Mouse (Mus musculus): ENCODE results near the gene Snai1. TPM values are rescaled to one million over a fixed set of nuclear protein-coding genes. Genes with fewer than 3 reads are reported as not detected.

Snai1 gene
- 1 to 10 TPM; 1.5 to 2.0 TPM for total RNA-seq (2021)

GRCm38 (mm10) chr2:167537476-167538297, at the start of gene Snai1:
Gene Snai1, plus strand, starts transcription at chr2:167538195.
- intact Hi-C loops (cut with DNase I) = loop anchor here (1.0 to 2.0 kb wide), 2 partner anchors 68 to 357 kb away; no protein-coding TSS in a partner anchor

GRCm38 (mm10) chr2:167490813-167491525, 47.0 kb upstream of the Snai1 start:
- intact Hi-C loops (cut with DNase I) = loop anchor here (5.0 kb wide), 1 partner anchor 429 kb away; the partner anchor contains the start of gene Znfx1
- no peak for DNase-seq

More at GRCm38 (mm10) chr2:167537476-167538297, at the start of gene Snai1:
- DNase-seq = peak; percentile 93

GRCm38 (mm10) chr2:167491757-167492708, 46.0 kb upstream of the Snai1 start, which contains the start of gene Rnf114:
Gene Rnf114, plus strand, starts transcription at chr2:167492645.
- intact Hi-C loops (cut with DNase I) = loop anchor here (5.0 kb wide), 1 partner anchor 430 kb away; the partner anchor contains the start of gene Znfx1
- DNase-seq = no peak

- intact Hi-C loops (cut with DNase I) = loop anchor here (5.0 kb wide), 1 partner anchor 431 kb away; the partner anchor contains the start of gene Znfx1
- peak; percentile 97 to 98 for DNase-seq
These were observed 45.0 kb upstream of the Snai1 start, which contains the start of gene Spata2 for GRCm38 (mm10) chr2:167492713-167493636. Gene Spata2, minus strand, starts transcription at chr2:167492887.

- intact Hi-C loops (cut with DNase I) = no loop called here
- no peak for DNase-seq
These were observed 41.6 kb upstream of the Snai1 start for GRCm38 (mm10) chr2:167496437-167496836.

GRCm38 (mm10) chr2:167497272-167497671, 40.7 kb upstream of the Snai1 start:
- intact Hi-C loops (cut with DNase I) = no loop called here
- peak; percentile 45 to 59 for DNase-seq

GRCm38 (mm10) chr2:167502554-167503252, 35.3 kb upstream of the Snai1 start:
- intact Hi-C loops (cut with DNase I) = no loop called here
- DNase-seq = no peak

- intact Hi-C loops (cut with DNase I) = no loop called here
- DNase-seq = peak; percentile 88
These were observed 34.6 kb upstream of the Snai1 start for GRCm38 (mm10) chr2:167503253-167503895.

GRCm38 (mm10) chr2:167503896-167504349, 34.1 kb upstream of the Snai1 start:
- intact Hi-C loops (cut with DNase I) = no loop called here

GRCm38 (mm10) chr2:167505127-167505526, 32.9 kb upstream of the Snai1 start:
- intact Hi-C loops (cut with DNase I) = no loop called here
- DNase-seq = no peak

More at GRCm38 (mm10) chr2:167503896-167504349, 34.1 kb upstream of the Snai1 start:
- DNase-seq = peak; percentile 59 to 66

GRCm38 (mm10) chr2:167506546-167507260, 31.3 kb upstream of the Snai1 start:
- intact Hi-C loops (cut with DNase I) = no loop called here
- DNase-seq = no peak

GRCm38 (mm10) chr2:167507719-167508385, 30.1 kb upstream of the Snai1 start:
- intact Hi-C loops (cut with DNase I) = no loop called here
- no peak for DNase-seq

- DNase-seq = no peak
- intact Hi-C loops (cut with DNase I) = no loop called here
These were observed 29.4 kb upstream of the Snai1 start for GRCm38 (mm10) chr2:167508569-167508968.

- intact Hi-C loops (cut with DNase I) = no loop called here
- DNase-seq = peak in 1 of 2 experiments; percentile 36
These were observed 27.5 kb upstream of the Snai1 start for GRCm38 (mm10) chr2:167510485-167510884.

- intact Hi-C loops (cut with DNase I) = no loop called here
- DNase-seq = no peak
These were observed 25.6 kb upstream of the Snai1 start for GRCm38 (mm10) chr2:167512365-167512764.

GRCm38 (mm10) chr2:167512970-167513369, 25.0 kb upstream of the Snai1 start:
- no peak for DNase-seq

More at GRCm38 (mm10) chr2:167512970-167513369, 25.0 kb upstream of the Snai1 start:
- intact Hi-C loops (cut with DNase I) = no loop called here
